Mouse (Mus musculus) CH12.LX (cell line): ENCODE results near the gene 0610012G03Rik. TPM values are rescaled to one million over a fixed set of nuclear protein-coding genes. Genes with fewer than 3 reads are reported as not detected.

Experiments used
- DNase-seq: peaks from one replicate; pipeline ENCODE4 v3.0.0-alpha.2; 2013; ENCODE audit errors: extremely low read depth
- H3K27ac ChIP-seq: 2 replicates; pipeline ENCODE4 v1.5.1; 2012; ENCODE audit warnings: low read depth, mild to moderate bottlenecking, control low read depth, moderate library complexity; ENCODE audit not compliant: insufficient read depth
- H3K27me3 ChIP-seq: replicated peaks from 2 replicates; pipeline ENCODE3; 2012; ENCODE audit warnings: inconsistent platforms
- H3K36me3 ChIP-seq, 2 experiments: replicated peaks in 1 of 2; 2 replicates each; pipeline versions ENCODE3 to v1.6.1; 2012; ENCODE audit warnings: inconsistent platforms in 1 of 2, low read length in 1 of 2, mild to moderate bottlenecking in 1 of 2, mixed read lengths in 1 of 2, moderate library complexity in 1 of 2; ENCODE audit not compliant: control insufficient read depth in 1 of 2, insufficient read depth in 1 of 2
- H3K4me1 ChIP-seq, 2 experiments: 2 replicates each; pipeline ENCODE4 v1.6.1; 2012; ENCODE audit warnings: inconsistent platforms in 1 of 2, moderate library complexity in 1 of 2; ENCODE audit not compliant: insufficient read depth in 2 of 2, control insufficient read depth in 1 of 2
- H3K4me2 ChIP-seq: 2 replicates; pipeline ENCODE4 v1.6.1; 2012; ENCODE audit warnings: low read depth, mild to moderate bottlenecking, control low read depth; ENCODE audit not compliant: poor library complexity, insufficient read depth, severe bottlenecking
- H3K4me3 ChIP-seq, 3 experiments: fragments of 150-350 bp in 1 of 3; sonication (generic) in 1 of 3; replicated peaks in 1 of 3; 2 replicates each; pipeline versions ENCODE3 to v1.5.1; 2011 to 2012; ENCODE audit warnings: low read depth in 2 of 3, low read length in 2 of 3, mild to moderate bottlenecking in 2 of 3, moderate library complexity in 2 of 3, control low read depth in 1 of 3, improper control_type of control experiment in 1 of 3, inconsistent platforms in 1 of 3, mixed read lengths in 1 of 3; ENCODE audit not compliant: poor library complexity in 1 of 3
- H3K79me2 ChIP-seq: replicated peaks from 2 replicates; pipeline ENCODE4 v1.6.1; 2012; ENCODE audit warnings: mild to moderate bottlenecking, moderate library complexity; ENCODE audit not compliant: control insufficient read depth, poor library complexity, insufficient read depth, severe bottlenecking; ENCODE audit errors: extremely low read depth
- H3K9ac ChIP-seq: 2 replicates; pipeline ENCODE4 v1.6.1; 2012; ENCODE audit warnings: low read depth, mild to moderate bottlenecking, control low read depth, moderate library complexity; ENCODE audit not compliant: insufficient read depth
- H3K9me3 ChIP-seq: replicated peaks from 2 replicates; pipeline ENCODE3; 2012; ENCODE audit warnings: low read length, inconsistent platforms, mixed read lengths
- CHD1 ChIP-seq: IDR thresholded peaks from 2 replicates; pipeline ENCODE4 v1.6.1; 2012; ENCODE audit warnings: low read depth, low read length, improper control_type of control experiment, inconsistent platforms
- CHD2 ChIP-seq: IDR thresholded peaks from 2 replicates; pipeline ENCODE4 v1.6.1; 2011; ENCODE audit warnings: low read length, improper control_type of control experiment
- CTCF ChIP-seq, 2 experiments: IDR thresholded peaks in 1 of 2; conservative IDR thresholded peaks in 1 of 2; 2 replicates each; pipeline ENCODE4 v1.5.1; 2011 to 2012; ENCODE audit warnings: low read depth in 2 of 2, low read length in 2 of 2, improper control_type of control experiment in 1 of 2, inconsistent platforms in 1 of 2, mild to moderate bottlenecking in 1 of 2, moderate library complexity in 1 of 2
- E2F4 ChIP-seq: IDR thresholded peaks from 2 replicates; pipeline ENCODE4 v1.6.1; 2011; ENCODE audit warnings: low read depth, low read length, improper control_type of control experiment; ENCODE audit not compliant: insufficient replicate concordance
- ELF1 ChIP-seq: IDR thresholded peaks from 2 replicates; pipeline ENCODE4 v1.6.1; 2014; ENCODE audit warnings: low read depth, mild to moderate bottlenecking, inconsistent platforms, low read length, improper control_type of control experiment
- EP300 ChIP-seq: IDR thresholded peaks from 2 replicates; pipeline ENCODE4 v1.6.1; 2011; ENCODE audit warnings: low read length, improper control_type of control experiment
- ETS1 ChIP-seq: conservative IDR thresholded peaks from 2 replicates; pipeline ENCODE4 v1.6.1; 2012; ENCODE audit warnings: low read depth, mild to moderate bottlenecking, inconsistent platforms, low read length, improper control_type of control experiment, moderate library complexity
- HCFC1 ChIP-seq: IDR thresholded peaks from 2 replicates; pipeline ENCODE4 v1.6.1; 2012; ENCODE audit warnings: low read depth, mild to moderate bottlenecking, inconsistent platforms, low read length, improper control_type of control experiment
- JUND ChIP-seq: conservative IDR thresholded peaks from 2 replicates; pipeline ENCODE4 v1.6.1; 2011; ENCODE audit warnings: low read depth, low read length, improper control_type of control experiment
- MAFK ChIP-seq: IDR thresholded peaks from 2 replicates; pipeline ENCODE4 v1.6.1; 2011; ENCODE audit warnings: low read length, improper control_type of control experiment; ENCODE audit not compliant: insufficient replicate concordance
- MAX ChIP-seq: IDR thresholded peaks from 2 replicates; pipeline ENCODE4 v1.6.1; 2011; ENCODE audit warnings: low read length, improper control_type of control experiment
- MAZ ChIP-seq: IDR thresholded peaks from 2 replicates; pipeline ENCODE4 v1.6.1; 2012; ENCODE audit warnings: low read depth, mild to moderate bottlenecking, inconsistent platforms, low read length, improper control_type of control experiment, moderate library complexity
- NRF1 ChIP-seq: IDR thresholded peaks from 2 replicates; pipeline ENCODE4 v1.6.1; 2014; ENCODE audit warnings: low read depth, mild to moderate bottlenecking, inconsistent platforms, low read length, improper control_type of control experiment, moderate library complexity
- SIN3A ChIP-seq: IDR thresholded peaks from 2 replicates; pipeline ENCODE4 v1.6.1; 2012; ENCODE audit warnings: low read length, improper control_type of control experiment, inconsistent platforms
- SMC3 ChIP-seq: IDR thresholded peaks from 2 replicates; pipeline ENCODE4 v1.6.1; 2011; ENCODE audit warnings: low read depth, low read length, improper control_type of control experiment
- TCF12 ChIP-seq: IDR thresholded peaks from 2 replicates; pipeline ENCODE4 v1.6.1; 2014; ENCODE audit warnings: low read depth, mild to moderate bottlenecking, inconsistent platforms, low read length, improper control_type of control experiment
- dilution Hi-C: fragments of 300-500 bp; cut with MboI; formaldehyde crosslinking; loops from 2 replicates; pipeline ENCODE4 v1.14.3; 2020; ENCODE audit warnings: low sequenced_read_pairs; ENCODE audit not compliant: extremely low pct_unique_long_range_greater_than_20kb, extremely low pct_ligation_motif_present
- in situ Hi-C: fragments of 300-500 bp; cut with MboI; formaldehyde crosslinking; loops from 3 replicates; pipeline ENCODE4 v1.14.3; 2019; ENCODE audit warnings: low sequenced_read_pairs, low pct_ligation_motif_present, low pct_unique_long_range_greater_than_20kb, mixed read lengths
- polyA plus RNA-seq: library from polyadenylated mRNA; unstranded; fragments of >175 nt; gene quantifications from 2 replicates; pipeline ENCODE4 v1.2.1, GENCODE M21; 2012; ENCODE audit warnings: low read depth; ENCODE audit not compliant: insufficient read length
- total RNA-seq, 2 experiments: library from RNA; depleted of rRNA; stranded (reverse); fragments of 300-350 nt in 1 of 2; fragments of >200 nt in 1 of 2; gene quantifications; 2 replicates each; pipeline ENCODE4 v1.2.3; 2012 to 2014

Gene 0610012G03Rik
- total and polyA plus RNA-seq, 3 experiments, result 29.4 to 48.0 (median 38.0) TPM

GRCm38 (mm10) chr16:31980946-31981345, 32.7 kb upstream of the 0610012G03Rik start:
- H3K36me3 ChIP-seq, result peaks cover 26 to 75% of the 10 kb centered on the region in 2 experiments
- dilution Hi-C loops, result no loop called here

DNA sequence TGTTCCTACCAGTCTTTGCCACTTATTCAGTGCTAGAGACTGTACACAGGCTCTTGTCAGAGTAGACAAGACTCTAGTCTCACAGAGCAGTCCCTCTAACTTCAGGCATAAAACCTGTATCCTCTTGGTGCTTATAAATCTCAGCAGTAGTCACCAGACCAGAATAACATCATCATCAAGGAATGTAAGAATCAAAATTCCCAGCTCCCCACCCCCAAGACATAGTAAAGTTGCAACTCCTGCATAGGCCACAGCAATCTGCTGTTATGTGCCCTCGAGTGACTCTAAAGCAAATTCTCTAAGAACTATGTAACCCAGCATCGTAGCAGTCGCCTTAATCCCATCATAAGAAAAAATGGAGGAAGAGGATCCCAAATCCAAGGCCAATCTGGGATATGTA, 31.2 kb upstream of the 0610012G03Rik start:
- dilution Hi-C loops (no loop called here), in situ Hi-C loops (no loop called here)
- H3K27me3 ChIP-seq, result no peaks in the 10 kb centered on the region
- H3K79me2 ChIP-seq, result 0 out of 2 replicates have a peak, but pooled peaks cover 3% of the 10 kb centered on the region
- H3K4me1 ChIP-seq, result no peaks in the 10 kb centered on the region
- no peaks in the 10 kb centered on the region for H3K9me3 ChIP-seq
- H3K4me2 ChIP-seq, result no peak overlapping the region
- no peak overlapping the region for H3K27ac ChIP-seq
- no peak for DNase-seq
- peaks cover 22 to 75% of the 10 kb centered on the region in 2 experiments for H3K36me3 ChIP-seq
- H3K4me3 ChIP-seq, result no peak overlapping the region
- H3K9ac ChIP-seq, result no peak overlapping the region
- TF ChIP-seq ETS1 (no peak), SMC3 (no peak), CHD2 (no peak), ELF1 (no peak), TCF12 (no peak)

More at GRCm38 (mm10) chr16:31980946-31981345, 32.7 kb upstream of the 0610012G03Rik start:
- Histone ChIP-seq H3K4me1 (no peaks in the 10 kb centered on the region), H3K9me3 (no peaks in the 10 kb centered on the region), H3K79me2 (peaks cover 5% of the 10 kb centered on the region), H3K4me3 (no peak overlapping the region), H3K27ac (no peak overlapping the region), H3K4me2 (no peak overlapping the region), H3K27me3 (no peaks in the 10 kb centered on the region), H3K9ac (no peak overlapping the region)
- no peak for DNase-seq
- in situ Hi-C loops, result no loop called here
- TF ChIP-seq CHD2 (no peak), CTCF (conservative IDR thresholded peaks at IDR 0.05 in 1 of 2, IDR thresholded peaks at IDR 0.05 in 1 of 2; ENCODE audit: low read depth in 2 of 2, low read length in 2 of 2) (peak in 1 of 2 experiments; percentile 35; a peak in 2 of 4 replicates)

DNA sequence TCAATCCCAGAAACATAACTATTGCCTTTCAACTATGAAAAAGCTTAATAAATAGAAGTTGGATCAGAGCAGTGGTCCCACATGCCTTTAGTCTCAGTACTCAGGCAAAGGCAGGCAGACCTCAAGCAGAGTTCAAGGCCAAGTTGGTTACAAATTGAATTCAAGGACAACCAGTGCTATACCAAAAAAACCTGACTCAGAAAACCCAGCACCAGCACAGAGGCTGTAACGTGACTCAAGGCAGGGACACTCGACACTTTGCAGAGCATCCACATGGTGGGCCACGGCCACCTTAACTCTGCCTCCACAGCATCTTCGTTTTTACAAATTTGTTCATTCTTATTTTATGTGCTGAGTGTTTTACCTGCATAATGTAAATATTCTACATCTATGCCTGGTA, 27.0 kb upstream of the 0610012G03Rik start:
- no peak for TF ChIP-seq MAFK
- no peak for TF ChIP-seq JUND
- TF ChIP-seq MAX, result no peak
- TF ChIP-seq E2F4, result no peak
- TF ChIP-seq CHD2, result no peak
- TF ChIP-seq ETS1, result no peak
- no peak for TF ChIP-seq MAZ
- TF ChIP-seq NRF1, result no peak
- TF ChIP-seq EP300, result no peak
- TF ChIP-seq HCFC1, result no peak
- no peak for TF ChIP-seq SIN3A
- no peak for TF ChIP-seq CHD1
- DNase-seq, result no peak
- no peak overlapping the region for H3K27ac ChIP-seq
- no peak overlapping the region for H3K4me3 ChIP-seq
- no peak overlapping the region for H3K9ac ChIP-seq
- dilution Hi-C loops (no loop called here), in situ Hi-C loops (no loop called here)
- no peaks in the 10 kb centered on the region; the same call in 1 of the 2 replicates for H3K79me2 ChIP-seq
- no peaks in the 10 kb centered on the region for H3K27me3 ChIP-seq
- no peak overlapping the region for H3K4me2 ChIP-seq
- no peaks in the 10 kb centered on the region for H3K9me3 ChIP-seq
- H3K36me3 ChIP-seq, result peaks cover 32 to 82% of the 10 kb centered on the region in 2 experiments
- peaks cover 0 to 5% of the 10 kb centered on the region in 2 experiments; a peak in 1 of 4 replicates for H3K4me1 ChIP-seq
